ENCODE assay signal across 25 mouse cellular contexts in the genomic region with DNA sequence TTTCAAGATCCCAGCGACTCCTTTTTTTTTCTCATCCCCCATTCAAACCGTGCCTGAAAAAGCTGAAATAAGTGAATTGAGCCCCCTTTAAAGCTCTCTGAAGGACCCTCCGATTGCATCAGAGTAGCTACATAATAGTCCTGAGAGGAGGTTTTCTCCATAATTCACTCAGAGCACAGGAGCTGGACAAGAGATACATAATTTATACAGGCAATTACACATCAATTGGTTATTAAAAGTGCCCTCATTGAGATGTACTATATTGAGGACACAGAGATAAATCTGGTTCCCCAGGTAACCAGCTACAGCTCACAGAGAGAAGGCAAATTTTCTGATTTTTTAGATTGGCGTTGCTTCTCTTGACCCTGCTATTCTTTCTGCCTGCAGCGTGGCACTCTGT.
A peak's percentile ranks its signal among the peaks of the same experiment; 100 is the strongest.
DNase-seq lines count a peak whose midpoint lies in the region; ATAC-seq lines count a peak whose summit lies in the region.
"Had no signal": no experiment of that assay in that cellular context is flagged by ENCODE, and none has a peak within 500 bp of the region (broad histone marks: within the 10 kb centered on the region; RNA-seq: fewer than 3 reads in every experiment).

No protein-coding gene starts in this region.

- no peak overlapping the region for H3K9ac ChIP-seq in forebrain, embryonic 14.5 days (ENCODE audit: low read length)
- no peak overlapping the region for H3K9ac ChIP-seq in forebrain, embryonic 11.5 days (ENCODE audit: low read length)
- no peak overlapping the region for H3K9ac ChIP-seq in midbrain, embryonic 13.5 days (replicated peaks)
- H3K9ac ChIP-seq in midbrain, embryonic 11.5 days (ENCODE audit: low read length), result no peak overlapping the region
- no peak overlapping the region for H3K9ac ChIP-seq in neural tube, embryonic 14.5 days (replicated peaks; ENCODE audit: low read depth, low read length)
- H3K9ac ChIP-seq: embryonic facial prominence, embryonic 13.5 days; heart, embryonic 12.5 days; heart, embryonic 15.5 days; hindbrain, embryonic 15.5 days; intestine, embryonic 15.5 days had no signal

- no peak overlapping the region for H3K4me2 ChIP-seq in forebrain, embryonic 14.5 days (ENCODE audit: low read length)
- no peak overlapping the region for H3K4me2 ChIP-seq in forebrain, embryonic 11.5 days (ENCODE audit: low read depth, low read length, severe bottlenecking)
- no peak overlapping the region for H3K4me2 ChIP-seq in midbrain, embryonic 13.5 days (replicated peaks)
- H3K4me2 ChIP-seq in midbrain, embryonic 11.5 days, result no peak overlapping the region
- H3K4me2 ChIP-seq in neural tube, embryonic 14.5 days (ENCODE audit: low read depth, low read length), result no peak overlapping the region
- H3K4me2 ChIP-seq: embryonic facial prominence, embryonic 13.5 days; heart, embryonic 12.5 days; heart, embryonic 15.5 days; hindbrain, embryonic 15.5 days; intestine, embryonic 15.5 days had no signal

- no peak overlapping the region for H3K4me3 ChIP-seq in forebrain, embryonic 14.5 days (ENCODE audit: low read depth, low read length)
- no peak overlapping the region for H3K4me3 ChIP-seq in forebrain, embryonic 11.5 days (ENCODE audit: low read depth, low read length)
- H3K4me3 ChIP-seq in midbrain, embryonic 13.5 days (replicated peaks), result no peak overlapping the region
- H3K4me3 ChIP-seq in midbrain, embryonic 11.5 days (ENCODE audit: low read depth, low read length), result no peak overlapping the region
- H3K4me3 ChIP-seq in neural tube, embryonic 14.5 days (ENCODE audit: low read depth, low read length), result no peak overlapping the region
- H3K4me3 ChIP-seq: embryonic facial prominence, embryonic 10.5 days; embryonic facial prominence, embryonic 13.5 days; erythroblast, embryonic 14.5 days; heart, embryonic 12.5 days; heart, embryonic 15.5 days; hindbrain, embryonic 15.5 days; intestine, embryonic 15.5 days had no signal

- H3K36me3 ChIP-seq in forebrain, embryonic 14.5 days (ENCODE audit: control insufficient read depth, insufficient read depth, low read length), result no peaks in the 10 kb centered on the region
- no peaks in the 10 kb centered on the region for H3K36me3 ChIP-seq in forebrain, embryonic 11.5 days (ENCODE audit: control insufficient read depth, insufficient read depth, low read length)
- no peaks in the 10 kb centered on the region for H3K36me3 ChIP-seq in midbrain, embryonic 13.5 days
- no peaks in the 10 kb centered on the region for H3K36me3 ChIP-seq in midbrain, embryonic 11.5 days (ENCODE audit: control insufficient read depth, insufficient read depth, low read length)
- H3K36me3 ChIP-seq in neural tube, embryonic 14.5 days (ENCODE audit: control insufficient read depth, insufficient read depth, low read length), result no peaks in the 10 kb centered on the region
- H3K36me3 ChIP-seq: embryonic facial prominence, embryonic 10.5 days; embryonic facial prominence, embryonic 13.5 days; G1E; heart, embryonic 12.5 days; heart, embryonic 15.5 days; hindbrain, embryonic 15.5 days; intestine, embryonic 15.5 days had no signal

- H3K27me3 ChIP-seq in forebrain, embryonic 14.5 days (replicated peaks; ENCODE audit: control insufficient read depth, insufficient read depth, low read length), result no peaks in the 10 kb centered on the region
- H3K27me3 ChIP-seq in forebrain, embryonic 11.5 days (ENCODE audit: control insufficient read depth, insufficient read depth, low read length), result no peaks in the 10 kb centered on the region
- no peaks in the 10 kb centered on the region for H3K27me3 ChIP-seq in midbrain, embryonic 13.5 days
- H3K27me3 ChIP-seq in midbrain, embryonic 11.5 days (ENCODE audit: control insufficient read depth, insufficient read depth, low read length), result no peaks in the 10 kb centered on the region
- no peaks in the 10 kb centered on the region for H3K27me3 ChIP-seq in neural tube, embryonic 14.5 days (ENCODE audit: control insufficient read depth, insufficient read depth, low read length)
- H3K27me3 ChIP-seq: CH12.LX; embryonic facial prominence, embryonic 13.5 days; heart, embryonic 12.5 days; heart, embryonic 15.5 days; hindbrain, embryonic 15.5 days; intestine, embryonic 15.5 days; Patski had no signal

- H3K27ac ChIP-seq in forebrain, embryonic 14.5 days (ENCODE audit: low read depth, low read length), result 0 out of 2 replicates have a peak overlapping the region, but pooled peaks have one; percentile 9
- no peak overlapping the region for H3K27ac ChIP-seq in forebrain, embryonic 11.5 days (ENCODE audit: low read depth, low read length)
- H3K27ac ChIP-seq in midbrain, embryonic 13.5 days, result no peak overlapping the region
- no peak overlapping the region for H3K27ac ChIP-seq in midbrain, embryonic 11.5 days (ENCODE audit: low read depth, low read length)
- H3K27ac ChIP-seq in neural tube, embryonic 14.5 days (ENCODE audit: low read depth, low read length), result no peak overlapping the region
- H3K27ac ChIP-seq: embryonic facial prominence, embryonic 10.5 days; embryonic facial prominence, embryonic 13.5 days; heart, embryonic 15.5 days; hindbrain, embryonic 15.5 days; intestine, embryonic 15.5 days had no signal

- peak; percentile 24 for DNase-seq in forebrain, embryonic 14.5 days (ENCODE audit: low spot score)
- no peak for DNase-seq in forebrain, embryonic 11.5 days (ENCODE audit: low spot score)
- no peak for DNase-seq in midbrain, embryonic 11.5 days (ENCODE audit: low spot score, missing footprints)
- DNase-seq in brain, adult 2 months (ENCODE audit: low read depth, low spot score), result peak; percentile 32
- no peak for DNase-seq in kidney, postnatal 4 days
- DNase-seq: adrenal gland, postnatal 10 days; B cell, adult 2 months; cerebellum, adult 11-12 months; cerebellum, adult 8-10 months; cerebellum, postnatal 10 days; cerebellum, postnatal 36 days; embryo, embryonic 11 days; gastrocnemius, postnatal 25 days had no signal

- 35% methylated on average over 5 of the region's 5 CpGs for WGBS in forebrain, embryonic 14.5 days
- 62% methylated on average over 5 of the region's 5 CpGs for WGBS in forebrain, embryonic 11.5 days
- WGBS in midbrain, embryonic 13.5 days, result 65% methylated on average over 5 of the region's 5 CpGs
- 79% methylated on average over 5 of the region's 5 CpGs for WGBS in midbrain, embryonic 11.5 days
- WGBS in neural tube, embryonic 14.5 days, result 32% methylated on average over 5 of the region's 5 CpGs

- H3K9me3 ChIP-seq in forebrain, embryonic 14.5 days (replicated peaks; ENCODE audit: control insufficient read depth, low read length), result no peaks in the 10 kb centered on the region
- no peaks in the 10 kb centered on the region for H3K9me3 ChIP-seq in forebrain, embryonic 11.5 days (ENCODE audit: control insufficient read depth, low read length)
- no peaks in the 10 kb centered on the region for H3K9me3 ChIP-seq in midbrain, embryonic 13.5 days
- H3K9me3 ChIP-seq in midbrain, embryonic 11.5 days (ENCODE audit: control insufficient read depth, low read length), result no peaks in the 10 kb centered on the region
- no peaks in the 10 kb centered on the region for H3K9me3 ChIP-seq in neural tube, embryonic 14.5 days (ENCODE audit: control insufficient read depth, low read length)
- H3K9me3 ChIP-seq: embryonic facial prominence, embryonic 10.5 days; embryonic facial prominence, embryonic 13.5 days; G1E; heart, embryonic 12.5 days; heart, embryonic 15.5 days; hindbrain, embryonic 15.5 days; intestine, embryonic 15.5 days had no signal

- no peak for ATAC-seq in forebrain, embryonic 14.5 days
- ATAC-seq in forebrain, embryonic 11.5 days (replicated peaks; ENCODE audit: low FRiP score), result no peak
- ATAC-seq in midbrain, embryonic 13.5 days, result peak; percentile 60; the same call in 1 of the 2 replicates
- ATAC-seq in midbrain, embryonic 11.5 days (ENCODE audit: low FRiP score), result no peak
- peak; percentile 54; the same call in 1 of the 2 replicates for ATAC-seq in neural tube, embryonic 14.5 days (ENCODE audit: low read depth)
- ATAC-seq: intestine, embryonic 15.5 days; Patski had no signal

- no peaks in the 10 kb centered on the region for H3K4me1 ChIP-seq in forebrain, embryonic 14.5 days (ENCODE audit: control insufficient read depth, insufficient read depth, low read length)
- no peaks in the 10 kb centered on the region for H3K4me1 ChIP-seq in forebrain, embryonic 11.5 days (replicated peaks; ENCODE audit: control insufficient read depth, insufficient read depth, low read length)
- H3K4me1 ChIP-seq in midbrain, embryonic 13.5 days (replicated peaks), result no peaks in the 10 kb centered on the region
- H3K4me1 ChIP-seq in midbrain, embryonic 11.5 days (ENCODE audit: control insufficient read depth, insufficient read depth, low read length), result no peaks in the 10 kb centered on the region
- H3K4me1 ChIP-seq in neural tube, embryonic 14.5 days (ENCODE audit: control insufficient read depth, insufficient read depth, low read length), result no peaks in the 10 kb centered on the region
- H3K4me1 ChIP-seq: embryonic facial prominence, embryonic 10.5 days; embryonic facial prominence, embryonic 13.5 days; heart, embryonic 12.5 days; heart, embryonic 15.5 days; hindbrain, embryonic 15.5 days; intestine, embryonic 15.5 days had no signal

Comparison
In these comparisons a context has a peak if more than half of its experiments do, and no peak if none do; other contexts are left out.
1. ATAC-seq: peak in midbrain, embryonic 13.5 days (single experiment) and neural tube, embryonic 14.5 days (single experiment); none in forebrain, embryonic 14.5 days (single experiment), forebrain, embryonic 11.5 days (single experiment) and midbrain, embryonic 11.5 days (single experiment).
2. DNase-seq: peak in forebrain, embryonic 14.5 days (single experiment) and brain, adult 2 months (single experiment); none in forebrain, embryonic 11.5 days (single experiment), midbrain, embryonic 11.5 days (single experiment) and kidney, postnatal 4 days (0 of 2).